Mouse (Mus musculus) liver, embryonic 15.5 days (tissue): ENCODE results near the gene Chrnb4. TPM values are rescaled to one million over a fixed set of nuclear protein-coding genes. Genes with fewer than 3 reads are reported as not detected.

Experiments used
- ATAC-seq: fragments of 200-750 bp; cut with Nextera tagmentation; 2 replicates; pipeline ENCODE4 v1.8.0; 2017; ENCODE audit warnings: moderate number of reproducible peaks, mild to moderate bottlenecking, moderate library complexity; ENCODE audit not compliant: insufficient read depth
- H3K27ac ChIP-seq: fragments of 300-500 bp; sonication (generic); replicated peaks from 2 replicates; pipeline ENCODE4 v1.5.1; 2015; ENCODE audit warnings: mild to moderate bottlenecking, inconsistent platforms
- H3K27me3 ChIP-seq: fragments of 300-500 bp; sonication (generic); 2 replicates; pipeline ENCODE4 v1.6.1; 2015; ENCODE audit warnings: mild to moderate bottlenecking, inconsistent platforms
- H3K36me3 ChIP-seq: fragments of 300-500 bp; sonication (generic); replicated peaks from 2 replicates; pipeline ENCODE4 v1.6.1; 2015; ENCODE audit warnings: moderate library complexity, mild to moderate bottlenecking, inconsistent platforms
- H3K4me1 ChIP-seq: fragments of 300-500 bp; sonication (generic); replicated peaks from 2 replicates; pipeline ENCODE4 v1.6.1; 2015; ENCODE audit warnings: inconsistent platforms
- H3K4me2 ChIP-seq: fragments of 300-500 bp; sonication (generic); 2 replicates; pipeline ENCODE4 v1.6.1; 2015; ENCODE audit warnings: moderate library complexity, mild to moderate bottlenecking, inconsistent platforms
- H3K4me3 ChIP-seq: fragments of 300-500 bp; sonication (generic); replicated peaks from 2 replicates; pipeline ENCODE4 v1.5.1; 2015; ENCODE audit warnings: mild to moderate bottlenecking, inconsistent platforms
- H3K9ac ChIP-seq: fragments of 300-500 bp; sonication (generic); 2 replicates; pipeline ENCODE4 v1.6.1; 2015; ENCODE audit warnings: moderate library complexity, mild to moderate bottlenecking, inconsistent platforms
- H3K9me3 ChIP-seq: fragments of 300-500 bp; sonication (generic); replicated peaks from 2 replicates; pipeline ENCODE4 v1.6.1; 2016; ENCODE audit warnings: inconsistent platforms
- WGBS: fragments of 180-500 bp; shearing (Covaris S2); methylation state at CpG from one replicate; pipeline ENCODE4 v1.1.7; 2015; ENCODE audit warnings: mixed read lengths; ENCODE audit not compliant: insufficient replicate concordance; 5-methylcytosine and 5-hydroxymethylcytosine counted together
- polyA plus RNA-seq: library from polyadenylated mRNA; unstranded; fragments of >200 nt; fragmentation: Nextera tagmentation; extraction: Ambion mirVana; gene quantifications from 2 replicates; pipeline ENCODE4 v1.2.1, GENCODE M21; 2015

Gene Chrnb4
- polyA plus RNA-seq, 1 experiment from 2014 or later, result not detected

DNA sequence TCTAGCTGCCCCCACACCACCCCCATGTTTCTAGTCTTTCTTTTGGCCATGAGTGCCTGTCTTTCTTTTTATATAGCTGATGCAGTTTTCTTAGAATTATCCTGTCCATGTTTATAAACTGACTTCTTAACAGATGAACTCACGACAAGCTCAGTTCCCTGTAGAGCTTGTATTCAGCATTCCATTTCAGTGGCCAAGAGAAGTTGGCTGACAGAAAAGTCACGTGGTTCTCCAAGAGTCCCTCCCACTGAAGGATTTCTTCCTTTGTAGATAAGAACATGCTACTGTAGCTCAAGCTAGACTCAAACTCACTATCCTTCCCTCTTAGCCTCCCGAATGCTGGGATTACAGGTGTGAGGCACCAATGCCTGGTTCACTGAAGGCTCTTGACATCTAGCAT lies 31.7 kb downstream of the Chrnb4 start:
- H3K4me1 ChIP-seq, result no peaks in the 10 kb centered on the region
- no peaks in the 10 kb centered on the region for H3K27me3 ChIP-seq
- no peaks in the 10 kb centered on the region for H3K36me3 ChIP-seq
- ATAC-seq, result no peak
- H3K9ac ChIP-seq, result no peak overlapping the region
- 54% methylated on average over 3 of the region's 3 CpGs for WGBS
- H3K27ac ChIP-seq, result no peak overlapping the region
- H3K4me3 ChIP-seq, result no peak overlapping the region
- no peaks in the 10 kb centered on the region for H3K9me3 ChIP-seq
- H3K4me2 ChIP-seq, result no peak overlapping the region

DNA sequence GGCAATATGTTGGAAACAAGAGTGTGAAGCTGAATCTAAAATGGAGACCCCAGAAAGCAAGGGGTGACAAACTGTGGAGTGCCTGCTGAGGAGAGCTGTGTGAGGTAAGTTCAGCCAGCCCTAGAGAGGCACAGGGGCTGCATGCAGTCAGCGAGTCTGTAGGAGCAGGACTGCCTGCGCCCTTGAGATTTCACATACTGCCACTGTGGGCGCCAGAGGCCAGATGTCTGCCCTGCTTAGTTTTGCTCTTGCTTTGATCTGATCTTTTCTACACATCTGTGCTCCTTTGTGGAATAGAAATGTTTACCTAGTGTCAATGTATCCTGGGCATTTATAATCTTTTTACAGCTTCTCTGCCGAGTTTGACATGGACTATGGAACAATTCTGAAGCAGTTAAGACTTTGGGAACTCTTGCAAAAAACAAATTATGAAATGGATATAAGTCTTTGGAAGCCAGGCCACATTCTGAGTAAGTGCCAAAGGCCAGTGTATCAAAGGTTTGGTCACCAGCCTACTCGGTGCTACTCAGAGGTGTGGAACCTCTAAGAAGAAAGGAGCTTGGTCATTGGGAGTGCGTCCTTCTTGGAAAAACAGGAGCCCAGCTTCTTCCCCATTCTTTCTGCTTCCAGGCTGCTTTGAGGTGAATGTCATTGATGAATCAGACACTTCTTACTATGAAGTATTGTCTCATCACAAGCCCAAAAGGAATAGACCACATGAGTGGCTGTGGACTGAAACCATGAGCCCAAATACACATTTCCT lies 37.8 kb downstream of the Chrnb4 start:
- Histone ChIP-seq H3K4me3 (no peak overlapping the region), H3K4me1 (no peaks in the 10 kb centered on the region), H3K36me3 (no peaks in the 10 kb centered on the region), H3K27me3 (no peaks in the 10 kb centered on the region), H3K27ac (no peak overlapping the region), H3K9me3 (no peaks in the 10 kb centered on the region), H3K9ac (no peak overlapping the region), H3K4me2 (no peak overlapping the region)
- 33% methylated on average over 6 of the region's 6 CpGs for WGBS
- no peak for ATAC-seq

DNA sequence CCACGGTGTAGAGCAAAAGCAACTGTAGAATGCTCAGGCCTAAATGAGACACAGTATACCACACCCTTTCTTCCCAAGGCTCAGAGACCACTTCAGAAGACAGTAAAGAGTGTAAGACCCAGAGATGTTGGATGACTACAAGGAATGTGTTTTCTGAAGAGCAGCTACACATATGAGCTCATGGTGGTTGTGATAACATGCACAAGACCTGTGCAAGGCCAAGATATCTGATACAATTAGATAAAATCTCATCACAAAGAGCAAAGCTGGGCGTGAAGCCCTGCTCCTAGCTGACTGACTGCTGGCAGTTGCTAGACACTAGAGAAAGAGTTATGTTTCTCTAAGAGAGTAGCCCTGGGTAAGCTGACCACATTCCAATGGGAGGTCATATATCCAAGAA lies 38.9 kb downstream of the Chrnb4 start:
- Histone ChIP-seq H3K4me3 (no peak overlapping the region), H3K4me1 (no peaks in the 10 kb centered on the region), H3K27me3 (no peaks in the 10 kb centered on the region), H3K9me3 (no peaks in the 10 kb centered on the region), H3K4me2 (no peak overlapping the region), H3K27ac (no peak overlapping the region), H3K36me3 (no peaks in the 10 kb centered on the region), H3K9ac (no peak overlapping the region)
- 29% methylated on average over 2 of the region's 2 CpGs for WGBS
- ATAC-seq, result no peak

DNA sequence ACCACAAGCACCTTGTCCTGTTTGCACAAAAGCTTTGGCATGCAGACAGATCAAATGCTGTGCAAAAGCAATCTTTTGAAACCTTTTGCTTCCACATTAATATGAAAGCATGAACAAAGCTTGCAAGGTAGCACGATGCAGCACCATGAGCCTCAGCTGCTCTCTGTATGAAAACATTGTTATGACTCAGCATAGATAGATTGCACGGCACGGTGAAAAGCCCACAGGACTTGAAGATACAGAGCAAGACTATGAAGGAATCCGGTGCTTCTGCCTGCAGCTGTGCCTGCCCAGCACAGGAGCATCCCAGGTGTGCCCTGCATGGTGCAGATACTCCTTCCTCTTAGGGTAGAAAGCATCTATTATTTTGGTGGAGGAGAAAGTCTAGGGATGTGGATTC lies 45.0 kb downstream of the Chrnb4 start:
- Histone ChIP-seq H3K27me3 (peaks cover 7% of the 10 kb centered on the region; the same call in 1 of the 2 replicates), H3K27ac (no peak overlapping the region), H3K4me2 (no peak overlapping the region), H3K9ac (no peak overlapping the region), H3K9me3 (no peaks in the 10 kb centered on the region), H3K36me3 (no peaks in the 10 kb centered on the region), H3K4me1 (no peaks in the 10 kb centered on the region), H3K4me3 (no peak overlapping the region)
- 52% methylated on average over 4 of the region's 4 CpGs for WGBS
- ATAC-seq, result no peak

- peak; percentile 49 for ATAC-seq
- no peak overlapping the region for H3K27ac ChIP-seq
- no peak overlapping the region for H3K4me3 ChIP-seq
- no peak overlapping the region for H3K9ac ChIP-seq
- H3K9me3 ChIP-seq, result no peaks in the 10 kb centered on the region
- H3K36me3 ChIP-seq, result no peaks in the 10 kb centered on the region
- H3K27me3 ChIP-seq, result peaks cover 16% of the 10 kb centered on the region; the same call in 1 of the 2 replicates
- H3K4me1 ChIP-seq, result 0 out of 2 replicates have a peak, but pooled peaks cover 4% of the 10 kb centered on the region
- H3K4me2 ChIP-seq, result no peak overlapping the region
- 18% methylated on average over 3 of the region's 3 CpGs for WGBS
These were observed 52.9 kb downstream of the Chrnb4 start for GRCm38 (mm10) chr9:54995645-54996044.

DNA sequence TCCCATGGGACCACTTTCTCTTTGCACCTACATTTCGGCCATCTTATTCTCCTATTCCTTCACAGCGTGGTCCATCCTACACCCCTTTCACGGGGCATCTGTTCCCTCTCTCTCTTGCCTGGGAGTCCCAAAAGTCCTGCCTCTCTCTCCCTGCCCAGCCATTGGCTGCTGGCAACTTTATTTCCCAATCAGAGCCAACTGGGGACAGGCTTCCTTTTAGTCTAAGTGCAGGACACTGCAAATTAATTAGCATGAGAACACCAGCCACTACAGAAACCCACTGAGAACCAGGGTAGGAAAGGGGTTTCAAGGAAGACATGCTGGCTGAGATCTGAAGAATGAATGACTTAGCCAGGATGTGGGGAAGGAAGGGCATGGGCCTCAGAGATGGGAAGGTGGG lies 54.2 kb downstream of the Chrnb4 start:
- Histone ChIP-seq H3K4me3 (no peak overlapping the region), H3K9me3 (no peaks in the 10 kb centered on the region), H3K4me2 (no peak overlapping the region), H3K27ac (no peak overlapping the region), H3K9ac (no peak overlapping the region), H3K27me3 (peaks cover 16% of the 10 kb centered on the region; the same call in 1 of the 2 replicates), H3K4me1 (0 out of 2 replicates have a peak, but pooled peaks cover 4% of the 10 kb centered on the region), H3K36me3 (no peaks in the 10 kb centered on the region)
- no peak for ATAC-seq
- WGBS, result 41% methylated on average over 3 of the region's 3 CpGs

GRCm38 (mm10) chr9:54990362-54990761 lies 58.2 kb downstream of the Chrnb4 start:
- H3K36me3 ChIP-seq, result no peaks in the 10 kb centered on the region
- H3K4me2 ChIP-seq, result no peak overlapping the region
- no peak for ATAC-seq
- no peak overlapping the region for H3K27ac ChIP-seq
- WGBS, result 49% methylated on average over 3 of the region's 3 CpGs
- H3K9me3 ChIP-seq, result no peaks in the 10 kb centered on the region
- H3K27me3 ChIP-seq, result peaks cover 13% of the 10 kb centered on the region; the same call in 1 of the 2 replicates
- H3K4me3 ChIP-seq, result no peak overlapping the region
- H3K4me1 ChIP-seq, result no peaks in the 10 kb centered on the region
- H3K9ac ChIP-seq, result no peak overlapping the region

DNA sequence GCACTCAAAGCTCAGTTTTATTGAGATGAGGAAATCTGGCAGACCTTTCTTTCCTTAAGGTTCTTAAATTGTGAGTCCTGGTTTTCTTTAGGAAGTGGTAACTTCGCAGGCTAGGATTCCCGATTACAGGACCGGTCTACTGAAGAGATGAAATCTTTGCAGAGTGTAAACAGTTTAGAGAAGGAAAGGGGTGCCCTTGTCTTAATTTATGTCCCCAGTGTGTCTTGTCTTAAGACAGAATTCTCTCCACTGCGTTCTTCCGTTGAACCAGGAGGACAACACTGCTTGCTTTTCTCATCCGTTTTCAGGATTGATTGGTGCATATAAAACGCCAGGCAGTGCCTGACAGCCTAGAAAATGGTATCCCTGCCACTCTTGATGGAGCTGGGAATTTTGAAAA lies 66.2 kb downstream of the Chrnb4 start:
- H3K9me3 ChIP-seq, result no peaks in the 10 kb centered on the region
- H3K27me3 ChIP-seq, result peaks cover 65% of the 10 kb centered on the region
- peaks cover 11% of the 10 kb centered on the region for H3K4me1 ChIP-seq
- 8% methylated on average over 7 of the region's 7 CpGs for WGBS
- no peak for ATAC-seq
- no peak overlapping the region for H3K27ac ChIP-seq
- no peaks in the 10 kb centered on the region for H3K36me3 ChIP-seq
- H3K9ac ChIP-seq, result no peak overlapping the region
- H3K4me2 ChIP-seq, result no peak overlapping the region
- no peak overlapping the region for H3K4me3 ChIP-seq

DNA sequence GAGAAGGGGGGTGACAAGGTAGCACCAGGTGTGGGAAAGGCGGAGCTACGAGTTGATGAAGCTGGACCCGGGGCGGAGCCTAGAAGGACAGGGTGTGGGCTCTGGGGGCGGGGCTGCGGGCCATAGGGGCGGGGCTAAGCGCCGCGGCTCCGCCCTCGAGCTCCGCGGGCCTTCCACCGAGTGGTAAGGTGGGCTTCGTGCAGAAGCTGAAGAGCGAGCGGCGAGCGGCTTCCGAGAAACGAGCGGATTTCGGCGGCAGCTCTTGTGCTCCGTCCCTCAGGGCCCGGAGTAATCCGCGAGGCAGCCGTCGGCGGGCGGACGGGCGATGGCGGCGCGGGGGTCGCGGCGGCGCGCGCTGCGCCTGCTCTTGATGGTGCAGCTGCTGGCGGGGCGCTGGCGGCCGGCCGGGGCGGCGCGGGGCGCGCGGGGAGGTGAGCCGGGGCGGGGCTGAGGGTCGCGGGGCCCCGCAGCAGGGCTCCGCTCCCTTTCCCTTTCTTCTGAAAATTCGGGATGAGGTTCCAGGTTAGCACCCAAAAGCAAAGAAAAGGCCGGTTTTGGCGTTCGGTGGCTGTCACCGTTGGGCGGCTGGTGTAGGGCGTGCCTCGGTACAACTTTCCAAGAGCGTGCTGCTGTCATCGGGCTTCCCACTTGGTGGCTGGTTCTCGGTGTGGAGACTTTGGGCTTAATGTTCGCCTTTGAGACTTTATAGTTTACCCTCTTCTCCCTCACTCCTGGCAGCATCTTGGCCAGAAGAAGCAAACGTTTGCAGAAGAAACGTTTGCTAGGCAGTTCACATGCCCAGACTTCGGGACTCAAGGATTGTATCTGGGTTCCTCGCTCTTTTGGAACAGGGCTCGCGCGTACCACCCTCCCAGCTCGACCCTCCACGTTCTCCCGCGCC lies 67.0 kb downstream of the Chrnb4 start:
- Histone ChIP-seq H3K9ac (no peak overlapping the region), H3K4me1 (peaks cover 11% of the 10 kb centered on the region), H3K9me3 (no peaks in the 10 kb centered on the region), H3K27me3 (peaks cover 72% of the 10 kb centered on the region), H3K4me2 (peak overlapping the region; percentile 80), H3K27ac (no peak overlapping the region), H3K4me3 (peak overlapping the region; percentile 55), H3K36me3 (no peaks in the 10 kb centered on the region)
- under 1% methylated on average over 85 of the region's 85 CpGs for WGBS
- ATAC-seq, result no peak

GRCm38 (mm10) chr9:54980674-54981073 lies 67.9 kb downstream of the Chrnb4 start, which contains the start of gene Chrna5:
TSS of gene Chrna5 (plus strand) at chr9:54980880.
- H3K27ac ChIP-seq, result no peak within 1 kb of the TSS
- peak within 1 kb of the TSS; percentile 80 for H3K4me2 ChIP-seq
- no peaks in the 10 kb centered on the region for H3K9me3 ChIP-seq
- H3K36me3 ChIP-seq, result no peaks in the 10 kb centered on the region
- WGBS, result 56% methylated on average over 8 of the region's 8 CpGs
- peaks cover 11% of the 10 kb centered on the region for H3K4me1 ChIP-seq
- H3K27me3 ChIP-seq, result peaks cover 73% of the 10 kb centered on the region
- peak within 1 kb of the TSS; percentile 55 for H3K4me3 ChIP-seq
- ATAC-seq, result no peak
- H3K9ac ChIP-seq, result no peak within 1 kb of the TSS
